Mouse (Mus musculus) midbrain, embryonic 15.5 days (tissue): ENCODE measurements around the gene Dtwd1. TPM values are rescaled to one million over a fixed set of nuclear protein-coding genes. Genes with fewer than 3 reads are reported as not detected.
"Not testable (repeated sequence)": the region's sequence is repeated elsewhere in the genome, so short reads cannot be mapped to it uniquely, and the experiment has no call there.

ENCODE experiments used
- ATAC-seq: fragments of 200-750 bp; cut with Nextera tagmentation; replicated peaks from 2 replicates; pipeline ENCODE4 v1.8.0; 2017; ENCODE audit warnings: moderate TSS enrichment
- H3K27ac ChIP-seq: fragments of 300-500 bp; sonication (generic); 2 replicates; pipeline ENCODE4 v1.5.1; 2015; ENCODE audit warnings: mild to moderate bottlenecking, inconsistent platforms
- H3K27me3 ChIP-seq: fragments of 300-500 bp; sonication (generic); replicated peaks from 2 replicates; pipeline ENCODE4 v1.6.1; 2015; ENCODE audit warnings: inconsistent platforms
- H3K36me3 ChIP-seq: fragments of 300-500 bp; sonication (generic); replicated peaks from 2 replicates; pipeline ENCODE4 v1.6.1; 2015; ENCODE audit warnings: inconsistent platforms
- H3K4me1 ChIP-seq: fragments of 300-500 bp; sonication (generic); 2 replicates; pipeline ENCODE4 v1.6.1; 2015; ENCODE audit warnings: inconsistent platforms
- H3K4me2 ChIP-seq: fragments of 300-500 bp; sonication (generic); 2 replicates; pipeline ENCODE4 v1.6.1; 2015; ENCODE audit warnings: inconsistent platforms, mild to moderate bottlenecking, moderate library complexity
- H3K4me3 ChIP-seq: fragments of 300-500 bp; sonication (generic); 2 replicates; pipeline ENCODE4 v1.5.1; 2015; ENCODE audit warnings: mild to moderate bottlenecking, inconsistent platforms
- H3K9ac ChIP-seq: fragments of 300-500 bp; sonication (generic); 2 replicates; pipeline ENCODE4 v1.6.1; 2015; ENCODE audit warnings: mild to moderate bottlenecking, inconsistent platforms
- H3K9me3 ChIP-seq: fragments of 300-500 bp; sonication (generic); 2 replicates; pipeline ENCODE4 v1.6.1; 2016; ENCODE audit warnings: inconsistent platforms
- WGBS: fragments of 180-500 bp; shearing (Covaris S2); methylation state at CpG from one replicate; pipeline ENCODE4 v1.1.7; 2015; ENCODE audit warnings: mixed read lengths; 5-methylcytosine and 5-hydroxymethylcytosine counted together
- polyA plus RNA-seq: library from polyadenylated mRNA; unstranded; fragments of >200 nt; fragmentation: Nextera tagmentation; extraction: Ambion mirVana; gene quantifications from 2 replicates; pipeline ENCODE4 v1.2.1, GENCODE M21; 2015

Dtwd1 gene
- polyA plus RNA-seq, 1 experiment from 2014 or later = 18.3 TPM

DNA sequence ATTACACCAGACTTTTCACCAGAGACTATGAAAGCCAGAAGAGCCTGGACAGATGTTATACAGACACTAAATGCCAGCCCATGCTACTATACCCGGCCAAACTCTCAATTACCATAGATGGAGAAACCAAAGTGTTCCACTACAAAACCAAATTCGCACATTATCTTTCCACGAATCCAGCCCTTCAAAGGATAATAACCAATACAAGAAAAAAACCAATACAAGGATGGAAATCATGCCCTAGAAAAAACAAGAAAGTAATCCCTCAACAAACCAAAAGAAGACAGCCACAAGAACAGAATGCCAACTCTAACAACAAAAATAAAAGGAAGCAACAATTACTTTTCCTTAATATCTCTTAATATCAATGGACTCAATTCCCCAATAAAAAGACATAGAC is 62.9 kb downstream of the Dtwd1 start, which contains the start of gene Gm17555:
Gene Gm17555 (plus strand): TSS at position 301 of the 400 bp plus-strand sequence.
- WGBS = 93% methylated on average over 3 of the region's 3 CpGs
- not testable (repeated sequence) for H3K27me3 ChIP-seq, ATAC-seq, H3K9me3 ChIP-seq, H3K36me3 ChIP-seq, H3K4me2 ChIP-seq, H3K9ac ChIP-seq, H3K4me3 ChIP-seq, H3K4me1 ChIP-seq, H3K27ac ChIP-seq

Other genes starting within 250 kb of the Dtwd1 start
- 0.27 and 0.48 TPM in 2 replicates for gene Fgf7, start 117.5 kb upstream of the Dtwd1 start, polyA plus RNA-seq
- gene Fam227b, start 137 bp upstream of the Dtwd1 start, polyA plus RNA-seq = not detected in 2 replicates
- gene Gm17555, start 63.0 kb downstream of the Dtwd1 start, polyA plus RNA-seq = not detected in 2 replicates